Mouse (Mus musculus): ENCODE data around the gene Kdm7a. TPM values are rescaled to one million over a fixed set of nuclear protein-coding genes. Genes with fewer than 3 reads are reported as not detected.

Kdm7a gene
- polyA plus RNA-seq, 1 experiment from 2014 or later, result 7.4 TPM

DNA sequence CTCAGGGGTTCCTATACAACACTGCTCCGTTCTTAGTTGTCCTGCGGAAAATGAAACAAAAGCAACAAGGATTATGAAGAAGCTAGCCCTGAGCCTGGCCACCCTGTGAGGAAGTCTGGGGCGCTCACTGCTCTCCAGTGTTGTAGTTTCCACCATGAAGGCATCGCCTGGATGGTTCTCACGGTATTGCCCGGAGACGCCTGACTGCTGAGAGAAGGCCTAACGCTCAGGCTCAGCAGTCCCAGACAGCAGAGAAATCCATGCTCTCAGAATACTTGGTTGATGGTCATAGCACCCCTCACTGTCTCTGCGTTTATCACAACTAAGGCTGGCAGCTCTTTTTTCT is 20.0 kb upstream of the Kdm7a start:
- Histone ChIP-seq H3K27ac (replicated peaks) (peak overlapping the region; percentile 19), H3K4me3 (no peak overlapping the region), H3K9me3 (no peaks in the 10 kb centered on the region), H3K27me3 (no peaks in the 10 kb centered on the region), H3K36me3 (no peaks in the 10 kb centered on the region), H3K4me1 (peaks cover 10% of the 10 kb centered on the region), H3K4me2 (replicated peaks) (no peak overlapping the region), H3K9ac (replicated peaks) (no peak overlapping the region)
- 15% methylated on average over 9 of the region's 9 CpGs for WGBS
- peak; percentile 63; the same call in 1 of the 2 replicates for ATAC-seq (replicated peaks)

- Histone ChIP-seq H3K4me1 (peaks cover 10% of the 10 kb centered on the region), H3K9me3 (no peaks in the 10 kb centered on the region), H3K36me3 (no peaks in the 10 kb centered on the region), H3K27ac (replicated peaks) (peak overlapping the region; percentile 19), H3K27me3 (no peaks in the 10 kb centered on the region), H3K4me2 (replicated peaks) (no peak overlapping the region), H3K9ac (replicated peaks) (no peak overlapping the region), H3K4me3 (no peak overlapping the region)
- WGBS, result 4% methylated on average over 7 of the region's 7 CpGs
- peak; percentile 74 for ATAC-seq (replicated peaks)
These were observed 19.5 kb upstream of the Kdm7a start for GRCm38 (mm10) chr6:39225876-39226609.

DNA sequence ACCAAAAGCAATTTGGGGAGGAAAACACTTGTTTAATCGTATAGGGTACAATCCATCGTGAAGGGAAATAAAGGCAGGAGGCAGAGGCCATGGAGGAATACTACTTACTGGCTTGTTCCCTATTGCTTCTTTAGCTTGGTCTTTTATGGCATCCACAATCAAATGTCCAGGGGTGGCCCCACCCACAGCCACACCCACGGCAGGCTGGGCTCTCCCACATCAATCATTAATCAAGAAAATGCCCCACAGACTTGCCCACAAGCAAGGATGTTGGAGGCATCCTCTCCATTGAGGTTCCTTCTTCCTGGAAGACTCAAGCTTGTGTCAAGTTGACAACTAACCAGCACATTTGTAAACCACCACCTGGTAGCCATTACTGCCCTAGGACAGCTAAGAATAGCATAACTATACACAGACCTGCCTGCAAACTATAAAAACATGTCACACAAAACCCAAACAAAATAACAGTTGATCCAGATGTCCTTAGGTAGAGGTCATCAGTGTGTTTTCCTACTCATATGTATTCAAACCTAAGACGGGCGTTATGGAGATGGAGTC is 16.8 kb upstream of the Kdm7a start:
- Histone ChIP-seq H3K4me2 (replicated peaks) (no peak overlapping the region), H3K27ac (replicated peaks) (no peak overlapping the region), H3K9me3 (no peaks in the 10 kb centered on the region), H3K9ac (replicated peaks) (no peak overlapping the region), H3K27me3 (no peaks in the 10 kb centered on the region), H3K4me3 (no peak overlapping the region), H3K36me3 (no peaks in the 10 kb centered on the region), H3K4me1 (peaks cover 10% of the 10 kb centered on the region)
- ATAC-seq (replicated peaks), result no peak
- 89% methylated on average over 5 of the region's 5 CpGs for WGBS

- Histone ChIP-seq H3K36me3 (no peaks in the 10 kb centered on the region), H3K4me3 (no peak overlapping the region), H3K4me2 (replicated peaks) (no peak overlapping the region), H3K4me1 (peaks cover 10% of the 10 kb centered on the region), H3K9me3 (no peaks in the 10 kb centered on the region), H3K27me3 (no peaks in the 10 kb centered on the region), H3K27ac (replicated peaks) (no peak overlapping the region), H3K9ac (replicated peaks) (no peak overlapping the region)
- WGBS, result 78% methylated on average over 5 of the region's 5 CpGs
- no peak for ATAC-seq (replicated peaks)
These were observed 15.9 kb upstream of the Kdm7a start for GRCm38 (mm10) chr6:39222487-39222886.

- Histone ChIP-seq H3K4me2 (replicated peaks) (no peak overlapping the region), H3K27ac (replicated peaks) (no peak overlapping the region), H3K9ac (replicated peaks) (no peak overlapping the region), H3K27me3 (no peaks in the 10 kb centered on the region), H3K9me3 (no peaks in the 10 kb centered on the region), H3K36me3 (no peaks in the 10 kb centered on the region), H3K4me3 (no peak overlapping the region), H3K4me1 (no peaks in the 10 kb centered on the region)
- 91% methylated on average over 2 of the region's 2 CpGs for WGBS
- no peak for ATAC-seq (replicated peaks)
These were observed 11.4 kb upstream of the Kdm7a start for GRCm38 (mm10) chr6:39217961-39218360.

DNA sequence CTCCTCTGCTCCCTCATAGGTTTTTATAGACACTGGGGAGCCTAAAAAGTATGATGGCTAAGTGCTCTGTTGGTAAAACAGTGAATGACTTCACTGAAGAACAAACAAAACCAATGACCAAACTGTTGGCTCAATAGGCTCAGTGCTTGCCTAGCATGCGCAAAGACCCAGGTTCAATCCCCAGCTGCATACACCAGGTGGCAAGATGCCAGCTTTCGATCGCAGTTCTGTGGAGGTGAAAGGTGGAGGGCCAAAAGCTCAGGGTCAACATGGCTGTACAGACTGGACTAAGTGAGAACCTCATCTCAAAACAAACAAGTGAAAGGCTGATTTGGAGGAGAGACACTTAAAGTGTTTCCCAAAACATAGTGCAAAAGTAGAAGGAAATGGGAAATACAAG is 10.5 kb upstream of the Kdm7a start:
- no peak overlapping the region for H3K27ac ChIP-seq (replicated peaks)
- no peak for ATAC-seq (replicated peaks)
- H3K4me2 ChIP-seq (replicated peaks), result no peak overlapping the region
- no peaks in the 10 kb centered on the region for H3K27me3 ChIP-seq
- no peaks in the 10 kb centered on the region for H3K36me3 ChIP-seq
- 96% methylated on average over 3 of the region's 3 CpGs for WGBS
- H3K9me3 ChIP-seq, result no peaks in the 10 kb centered on the region
- no peak overlapping the region for H3K9ac ChIP-seq (replicated peaks)
- H3K4me3 ChIP-seq, result no peak overlapping the region
- no peaks in the 10 kb centered on the region for H3K4me1 ChIP-seq

- 81% methylated on average over 5 of the region's 5 CpGs for WGBS
- Histone ChIP-seq H3K27ac (replicated peaks) (no peak overlapping the region), H3K4me2 (replicated peaks) (no peak overlapping the region), H3K9ac (replicated peaks) (no peak overlapping the region), H3K27me3 (no peaks in the 10 kb centered on the region), H3K4me1 (no peaks in the 10 kb centered on the region), H3K4me3 (no peak overlapping the region), H3K9me3 (no peaks in the 10 kb centered on the region), H3K36me3 (no peaks in the 10 kb centered on the region)
- no peak for ATAC-seq (replicated peaks)
These were observed 8.5 kb upstream of the Kdm7a start for GRCm38 (mm10) chr6:39214949-39215606.

DNA sequence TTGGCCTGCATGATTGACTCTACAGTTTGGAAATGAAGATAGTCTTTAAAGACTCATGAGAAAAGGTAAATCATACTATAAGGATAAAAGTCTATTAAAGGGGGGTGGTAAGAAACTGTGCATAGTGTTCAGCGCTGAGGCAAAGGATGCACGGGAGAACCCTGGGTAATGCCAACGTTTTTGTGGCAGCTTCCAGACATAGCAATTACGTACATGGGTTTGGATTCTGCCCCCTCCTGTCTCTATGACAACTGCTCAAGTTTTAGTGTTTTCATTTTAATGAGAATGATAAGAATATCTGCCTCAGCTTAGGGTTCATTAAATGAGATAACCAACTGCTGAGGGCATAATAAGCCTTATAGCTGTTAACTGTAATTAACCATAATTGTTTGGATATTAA is 3.1 kb upstream of the Kdm7a start:
- Histone ChIP-seq H3K27me3 (no peaks in the 10 kb centered on the region), H3K9ac (replicated peaks) (no peak overlapping the region), H3K4me1 (0 out of 2 replicates have a peak, but pooled peaks cover 2% of the 10 kb centered on the region), H3K9me3 (no peaks in the 10 kb centered on the region), H3K27ac (replicated peaks) (no peak overlapping the region), H3K4me2 (replicated peaks) (no peak overlapping the region), H3K36me3 (no peaks in the 10 kb centered on the region), H3K4me3 (no peak overlapping the region)
- ATAC-seq (replicated peaks), result no peak
- 68% methylated on average over 4 of the region's 4 CpGs for WGBS

- no peak overlapping the region for H3K4me3 ChIP-seq
- WGBS, result 67% methylated on average over 4 of the region's 4 CpGs
- H3K9ac ChIP-seq (replicated peaks), result no peak overlapping the region
- no peak for ATAC-seq (replicated peaks)
- no peaks in the 10 kb centered on the region for H3K36me3 ChIP-seq
- no peaks in the 10 kb centered on the region for H3K27me3 ChIP-seq
- H3K27ac ChIP-seq (replicated peaks), result no peak overlapping the region
- H3K4me1 ChIP-seq, result peaks cover 11% of the 10 kb centered on the region
- H3K9me3 ChIP-seq, result no peaks in the 10 kb centered on the region
- no peak overlapping the region for H3K4me2 ChIP-seq (replicated peaks)
These were observed 1.6 kb upstream of the Kdm7a start for GRCm38 (mm10) chr6:39208181-39208580.

GRCm38 (mm10) chr6:39205650-39206580 is 674 bp downstream of the Kdm7a start:
- under 1% methylated on average over 97 of the region's 121 CpGs for WGBS
- Histone ChIP-seq H3K27me3 (no peaks in the 10 kb centered on the region), H3K9me3 (no peaks in the 10 kb centered on the region), H3K4me1 (peaks cover 12% of the 10 kb centered on the region), H3K4me3 (peak overlapping the region; percentile 100), H3K4me2 (replicated peaks) (peak overlapping the region; percentile 78), H3K36me3 (no peaks in the 10 kb centered on the region), H3K27ac (replicated peaks) (peak overlapping the region; percentile 97), H3K9ac (replicated peaks) (peak overlapping the region; percentile 96)
- peak; percentile 75 for ATAC-seq (replicated peaks)

DNA sequence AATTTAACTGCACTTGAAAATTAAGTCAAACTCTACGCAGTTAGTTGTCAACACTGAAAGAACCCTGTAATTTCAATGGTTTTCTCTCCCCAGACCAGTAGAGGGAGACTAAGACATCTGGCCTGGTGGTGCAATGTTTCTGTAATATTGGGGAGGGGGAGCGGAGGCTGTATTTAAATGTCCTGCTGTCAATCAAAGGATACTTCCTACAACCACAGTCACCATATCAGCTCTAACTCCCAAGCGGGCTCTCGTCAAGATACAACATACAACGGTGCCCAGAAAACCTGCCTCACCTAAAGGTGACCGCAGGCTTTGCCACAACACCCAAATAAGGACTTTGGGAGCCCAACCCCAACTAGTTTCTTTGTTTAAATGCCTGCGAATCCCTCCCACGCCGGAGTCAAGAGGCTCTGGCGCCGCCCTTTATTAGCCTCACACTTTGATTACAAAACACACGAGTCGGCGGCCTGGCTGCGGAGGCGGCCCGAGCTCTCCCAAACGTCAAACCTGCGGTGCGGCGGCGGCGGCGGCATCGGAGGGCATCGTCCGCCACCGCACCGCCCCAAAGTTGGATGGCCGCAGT is 1.4 kb downstream of the Kdm7a start:
- Histone ChIP-seq H3K4me1 (peaks cover 12% of the 10 kb centered on the region), H3K4me3 (peak overlapping the region; percentile 100), H3K9me3 (no peaks in the 10 kb centered on the region), H3K36me3 (no peaks in the 10 kb centered on the region), H3K27ac (replicated peaks) (peak overlapping the region; percentile 97), H3K27me3 (no peaks in the 10 kb centered on the region), H3K4me2 (replicated peaks) (peak overlapping the region; percentile 78), H3K9ac (replicated peaks) (peak overlapping the region; percentile 96)
- peak; percentile 42 for ATAC-seq (replicated peaks)
- WGBS, result under 1% methylated on average over 29 of the region's 30 CpGs
